Mouse (Mus musculus) hindbrain, embryonic 13.5 days (tissue): ENCODE results near the gene Mkln1. TPM values are rescaled to one million over a fixed set of nuclear protein-coding genes. Genes with fewer than 3 reads are reported as not detected.
A peak's percentile ranks its signal among the peaks of the same experiment; 100 is the strongest.

Source experiments
- ATAC-seq: fragments of 200-750 bp; cut with Nextera tagmentation; 2 replicates; pipeline ENCODE4 v1.8.0; 2017; ENCODE audit warnings: moderate TSS enrichment; ENCODE audit not compliant: low FRiP score
- H3K27ac ChIP-seq: fragments of 300-500 bp; sonication (generic); 2 replicates; pipeline ENCODE4 v1.5.1; 2015; ENCODE audit warnings: inconsistent platforms, mild to moderate bottlenecking, moderate library complexity
- H3K27me3 ChIP-seq: fragments of 300-500 bp; sonication (generic); 2 replicates; pipeline ENCODE4 v1.6.1; 2015; ENCODE audit warnings: mild to moderate bottlenecking, inconsistent platforms
- H3K36me3 ChIP-seq: fragments of 300-500 bp; sonication (generic); 2 replicates; pipeline ENCODE4 v1.6.1; 2015; ENCODE audit warnings: mild to moderate bottlenecking, inconsistent platforms
- H3K4me1 ChIP-seq: fragments of 300-500 bp; sonication (generic); replicated peaks from 2 replicates; pipeline ENCODE4 v1.6.1; 2015; ENCODE audit warnings: inconsistent platforms
- H3K4me2 ChIP-seq: fragments of 300-500 bp; sonication (generic); 2 replicates; pipeline ENCODE4 v1.6.1; 2015; ENCODE audit warnings: inconsistent platforms, mild to moderate bottlenecking, moderate library complexity
- H3K4me3 ChIP-seq: fragments of 300-500 bp; sonication (generic); 2 replicates; pipeline ENCODE4 v1.5.1; 2015; ENCODE audit warnings: mild to moderate bottlenecking, inconsistent platforms
- H3K9ac ChIP-seq: fragments of 300-500 bp; sonication (generic); 2 replicates; pipeline ENCODE4 v1.6.1; 2015; ENCODE audit warnings: mild to moderate bottlenecking, inconsistent platforms
- H3K9me3 ChIP-seq: fragments of 300-500 bp; sonication (generic); 2 replicates; pipeline ENCODE4 v1.6.1; 2016; ENCODE audit warnings: inconsistent platforms
- WGBS: fragments of 180-500 bp; shearing (Covaris S2); methylation state at CpG from one replicate; pipeline ENCODE4 v1.1.7; 2015; 5-methylcytosine and 5-hydroxymethylcytosine counted together
- polyA plus RNA-seq: library from polyadenylated mRNA; unstranded; fragments of >200 nt; fragmentation: Nextera tagmentation; extraction: Ambion mirVana; gene quantifications from 2 replicates; pipeline ENCODE4 v1.2.1, GENCODE M21; 2015

The Mkln1 gene
- polyA plus RNA-seq, 1 experiment from 2014 or later = 156 TPM

DNA sequence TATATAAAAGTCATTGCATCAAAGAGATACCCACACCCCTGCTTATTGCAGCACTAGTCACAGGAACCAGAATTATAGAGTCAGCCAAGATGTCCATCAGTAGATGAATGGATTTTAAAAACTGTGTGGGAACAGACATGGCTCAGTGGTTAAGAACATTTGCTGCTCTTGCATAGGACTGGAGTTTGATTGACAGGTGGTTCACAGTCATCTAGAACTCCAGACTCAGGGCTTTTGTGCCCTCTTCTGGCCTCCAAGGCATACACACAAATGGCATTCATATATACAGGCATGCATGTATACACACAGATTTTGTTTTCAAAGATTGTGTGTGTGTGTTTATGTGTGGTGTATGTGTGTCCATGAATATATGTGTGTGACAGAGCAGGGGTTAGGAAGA, 14.0 kb downstream of the Mkln1 start:
- H3K9me3 ChIP-seq = no peaks in the 10 kb centered on the region
- no peaks in the 10 kb centered on the region for H3K27me3 ChIP-seq
- H3K4me1 ChIP-seq = peaks cover 18% of the 10 kb centered on the region
- ATAC-seq = peak; percentile 24; the same call in 1 of the 2 replicates
- H3K9ac ChIP-seq = no peak overlapping the region
- no peak overlapping the region for H3K4me2 ChIP-seq
- no peaks in the 10 kb centered on the region for H3K36me3 ChIP-seq
- no peak overlapping the region for H3K4me3 ChIP-seq
- no peak overlapping the region for H3K27ac ChIP-seq

DNA sequence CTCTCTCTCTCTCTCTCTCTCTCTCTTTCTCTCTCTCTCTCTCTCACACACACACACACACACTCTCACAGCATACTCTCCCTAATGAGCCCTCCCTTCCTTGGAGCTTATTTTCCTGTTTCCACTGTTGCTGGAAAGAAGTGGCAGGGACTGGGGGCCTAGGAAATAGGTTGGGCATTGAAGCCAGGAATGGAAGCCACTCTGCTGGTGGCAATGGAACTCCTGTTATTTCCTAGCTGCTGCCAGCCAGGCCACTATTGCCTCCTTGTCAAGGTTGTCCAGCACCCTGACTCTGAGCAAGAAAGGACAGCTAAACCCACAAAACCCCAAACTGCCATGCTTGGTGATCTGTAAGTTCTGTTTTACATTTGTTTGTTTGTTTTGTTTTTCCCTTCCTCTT, 15.0 kb downstream of the Mkln1 start:
- H3K4me2 ChIP-seq = no peak overlapping the region
- H3K9me3 ChIP-seq = no peaks in the 10 kb centered on the region
- H3K36me3 ChIP-seq = no peaks in the 10 kb centered on the region
- H3K27me3 ChIP-seq = no peaks in the 10 kb centered on the region
- no peak overlapping the region for H3K9ac ChIP-seq
- H3K4me1 ChIP-seq = peaks cover 18% of the 10 kb centered on the region
- no peak overlapping the region for H3K4me3 ChIP-seq
- peak overlapping the region; percentile 30; the same call in 1 of the 2 replicates for H3K27ac ChIP-seq
- ATAC-seq = no peak

DNA sequence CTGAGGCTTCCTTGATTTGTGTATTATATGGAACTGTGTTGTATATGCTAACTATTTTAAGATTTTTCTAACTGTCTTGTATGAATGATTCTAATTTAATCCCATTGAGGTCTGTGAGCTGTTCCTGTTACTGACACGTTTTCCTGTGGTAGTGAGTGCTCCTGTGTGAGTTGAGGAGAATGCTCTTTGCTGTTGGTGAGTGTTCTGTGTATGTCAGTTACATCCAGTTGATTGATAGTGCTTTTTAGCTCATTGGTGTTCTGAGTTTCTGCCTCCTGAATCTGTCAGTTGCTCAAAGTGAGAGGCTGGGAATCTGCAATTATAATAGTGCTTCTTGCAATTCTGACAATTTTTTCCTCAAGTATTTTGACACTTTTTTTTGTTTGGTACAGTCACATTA, 15.8 kb downstream of the Mkln1 start:
- Histone ChIP-seq H3K4me2 (no peak overlapping the region), H3K9ac (no peak overlapping the region), H3K27ac (no peak overlapping the region), H3K27me3 (no peaks in the 10 kb centered on the region), H3K4me1 (peaks cover 18% of the 10 kb centered on the region), H3K9me3 (no peaks in the 10 kb centered on the region), H3K36me3 (no peaks in the 10 kb centered on the region), H3K4me3 (no peak overlapping the region)
- WGBS = 42% methylated on average over 1 of the region's 1 CpGs
- ATAC-seq = no peak

DNA sequence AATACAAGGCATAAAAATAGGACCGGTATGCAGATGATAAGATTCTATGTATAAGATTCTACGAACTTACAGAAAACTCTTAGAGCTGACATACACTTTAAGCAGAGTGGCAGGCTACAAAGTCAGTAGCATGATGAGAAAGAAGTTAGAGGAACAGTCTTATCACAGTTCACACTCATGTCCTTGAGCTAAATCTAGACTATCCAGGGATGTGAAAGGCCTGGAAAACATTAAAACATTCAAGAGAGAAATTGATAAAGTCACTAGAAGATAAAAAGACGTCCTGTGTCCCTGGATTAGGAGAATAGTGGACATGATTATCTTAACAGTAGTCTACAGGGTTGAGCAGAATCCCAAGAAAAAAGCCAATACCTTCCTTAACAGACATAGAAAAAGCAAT, 26.9 kb downstream of the Mkln1 start:
- H3K27me3 ChIP-seq = no peaks in the 10 kb centered on the region
- H3K4me1 ChIP-seq = no peaks in the 10 kb centered on the region
- H3K4me3 ChIP-seq = no peak overlapping the region
- 94% methylated on average over 3 of the region's 3 CpGs for WGBS
- ATAC-seq = no peak
- H3K36me3 ChIP-seq = peaks cover 12% of the 10 kb centered on the region
- H3K9ac ChIP-seq = no peak overlapping the region
- H3K27ac ChIP-seq = no peak overlapping the region
- no peaks in the 10 kb centered on the region for H3K9me3 ChIP-seq
- no peak overlapping the region for H3K4me2 ChIP-seq

DNA sequence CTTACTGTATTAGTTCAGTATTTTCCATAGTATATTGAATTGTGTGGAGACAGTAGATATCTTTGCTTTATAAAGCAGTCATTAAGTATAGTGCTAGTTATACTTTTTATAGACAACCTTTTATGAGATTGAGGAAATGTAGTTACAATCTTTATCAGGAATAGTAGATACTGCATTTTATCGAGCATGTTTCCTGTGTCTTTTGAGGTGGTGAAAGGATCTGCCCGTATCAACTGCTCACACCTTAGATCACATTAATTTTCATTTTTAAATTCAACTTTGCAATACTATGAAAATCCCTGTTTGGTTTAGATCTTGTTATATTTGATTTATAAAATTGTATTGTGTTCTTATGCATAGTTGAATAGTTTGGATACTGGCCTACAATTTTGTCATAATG, 38.7 kb downstream of the Mkln1 start:
- Histone ChIP-seq H3K27ac (no peak overlapping the region), H3K4me2 (no peak overlapping the region), H3K9ac (no peak overlapping the region), H3K27me3 (no peaks in the 10 kb centered on the region), H3K9me3 (no peaks in the 10 kb centered on the region), H3K36me3 (peaks cover 25% of the 10 kb centered on the region), H3K4me3 (no peak overlapping the region), H3K4me1 (no peaks in the 10 kb centered on the region)
- 92% methylated on average over 2 of the region's 2 CpGs for WGBS
- ATAC-seq = no peak

DNA sequence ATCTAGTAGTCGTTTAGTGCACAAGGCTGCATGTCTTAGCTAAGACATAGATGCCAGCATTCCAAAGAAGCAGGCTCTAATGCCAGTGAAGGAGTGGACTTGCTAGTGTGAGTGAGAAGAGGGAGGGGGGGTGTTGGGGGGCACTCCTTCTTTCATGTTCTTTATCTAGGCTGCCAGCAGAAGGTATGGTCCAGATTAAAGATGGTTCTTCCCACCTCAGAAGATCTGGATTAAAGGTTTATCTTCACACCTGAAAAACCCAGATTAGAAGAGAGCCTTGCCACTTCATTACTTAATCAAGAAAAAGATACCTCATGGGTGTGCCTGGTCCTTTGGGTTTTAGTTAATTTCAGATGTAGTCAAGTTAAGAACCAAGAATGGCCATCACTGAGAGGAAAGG, 46.7 kb downstream of the Mkln1 start:
- Histone ChIP-seq H3K4me1 (no peaks in the 10 kb centered on the region), H3K9me3 (no peaks in the 10 kb centered on the region), H3K4me2 (no peak overlapping the region), H3K4me3 (no peak overlapping the region), H3K27me3 (no peaks in the 10 kb centered on the region), H3K9ac (no peak overlapping the region), H3K27ac (no peak overlapping the region), H3K36me3 (peaks cover 19% of the 10 kb centered on the region)
- 94% methylated on average over 1 of the region's 1 CpGs for WGBS
- no peak for ATAC-seq

DNA sequence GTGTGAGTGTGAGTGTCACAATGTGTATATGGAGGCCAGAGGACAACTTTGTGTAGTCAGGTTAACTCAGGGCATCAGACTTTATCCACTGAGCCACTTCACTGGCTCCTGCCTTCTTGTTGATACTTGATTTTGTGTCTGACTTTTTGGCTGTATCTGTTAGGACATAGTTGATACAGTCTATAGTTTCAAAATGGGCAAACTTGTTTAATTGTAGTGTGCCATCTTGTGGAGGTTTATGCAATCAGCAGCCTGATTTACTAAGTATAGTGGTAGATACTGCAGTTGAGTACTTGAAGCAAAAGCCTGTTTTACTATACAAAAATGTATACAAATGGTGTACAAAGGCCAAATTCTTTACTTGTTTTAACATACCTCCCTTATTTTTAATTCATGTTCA, 55.2 kb downstream of the Mkln1 start:
- no peak overlapping the region for H3K4me3 ChIP-seq
- ATAC-seq = no peak
- no peak overlapping the region for H3K27ac ChIP-seq
- H3K4me1 ChIP-seq = no peaks in the 10 kb centered on the region
- H3K4me2 ChIP-seq = no peak overlapping the region
- no peaks in the 10 kb centered on the region for H3K27me3 ChIP-seq
- H3K9me3 ChIP-seq = no peaks in the 10 kb centered on the region
- H3K9ac ChIP-seq = no peak overlapping the region
- H3K36me3 ChIP-seq = peaks cover 21% of the 10 kb centered on the region

DNA sequence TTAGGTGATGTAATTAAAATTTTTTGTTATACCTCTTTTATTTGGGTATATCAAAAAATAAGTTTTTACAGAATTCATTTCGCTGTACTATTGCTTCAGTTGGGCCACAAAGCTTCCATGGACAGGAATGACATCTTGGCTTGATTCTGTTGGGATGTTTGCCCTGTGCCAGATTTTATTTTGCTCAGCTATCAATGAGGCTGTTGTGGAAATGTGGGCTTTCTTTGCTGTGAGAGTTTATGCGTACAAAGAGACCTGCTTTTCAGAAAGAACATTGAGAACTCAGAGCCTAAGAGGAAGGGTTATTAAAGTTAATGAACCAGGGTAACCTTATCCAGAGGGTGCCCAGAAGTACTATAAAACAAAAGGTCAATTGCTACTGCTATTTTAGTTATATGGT, 56.8 kb downstream of the Mkln1 start:
- no peak overlapping the region for H3K27ac ChIP-seq
- H3K9ac ChIP-seq = no peak overlapping the region
- no peaks in the 10 kb centered on the region for H3K27me3 ChIP-seq
- no peak overlapping the region for H3K4me2 ChIP-seq
- H3K9me3 ChIP-seq = no peaks in the 10 kb centered on the region
- H3K4me1 ChIP-seq = no peaks in the 10 kb centered on the region
- no peak overlapping the region for H3K4me3 ChIP-seq
- no peak for ATAC-seq
- peaks cover 23% of the 10 kb centered on the region for H3K36me3 ChIP-seq
- WGBS = 83% methylated on average over 2 of the region's 2 CpGs

DNA sequence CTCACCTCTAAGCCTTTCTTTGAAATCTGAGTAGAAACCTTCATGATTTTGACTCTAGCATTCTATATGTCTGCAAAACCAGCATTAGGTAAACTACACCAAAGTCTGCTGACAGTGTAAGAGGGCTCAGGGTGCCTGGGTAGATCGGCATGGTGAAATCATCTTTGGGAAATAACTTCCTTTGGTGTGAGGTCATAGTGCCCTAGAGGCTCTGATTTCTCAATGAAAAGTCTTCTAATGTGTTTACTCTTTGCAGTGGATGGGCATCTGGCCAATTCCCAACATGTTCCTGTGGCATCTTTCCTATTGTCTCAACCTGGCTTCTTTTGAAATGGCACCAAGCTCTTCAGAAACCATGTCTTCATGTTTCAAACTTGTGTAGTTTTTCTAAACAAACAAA, 58.5 kb downstream of the Mkln1 start:
- H3K27ac ChIP-seq = no peak overlapping the region

DNA sequence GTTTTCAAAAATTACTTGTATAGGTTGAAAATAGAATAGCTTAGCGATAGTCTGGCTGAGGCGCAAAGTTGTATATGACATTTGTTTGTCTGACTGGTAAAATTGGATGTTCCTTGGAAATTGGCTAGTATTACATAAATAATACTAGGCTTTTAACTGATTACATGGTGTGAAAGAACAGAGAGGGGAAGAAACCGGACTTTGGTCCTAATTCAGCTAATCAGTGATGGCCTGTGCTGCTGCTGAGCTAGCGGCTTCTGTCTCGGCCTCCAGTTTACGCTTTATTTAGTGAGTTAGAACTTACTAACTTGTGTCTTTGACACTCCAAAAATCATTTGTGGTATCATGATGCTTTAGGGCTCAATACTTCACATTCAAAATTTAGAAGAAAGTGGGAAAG, 70.9 kb downstream of the Mkln1 start:
- ATAC-seq = no peak
- WGBS = 95% methylated on average over 6 of the region's 6 CpGs
- H3K27me3 ChIP-seq = no peaks in the 10 kb centered on the region

More for the DNA sequence above, 58.5 kb downstream of the Mkln1 start:
- peaks cover 30% of the 10 kb centered on the region for H3K36me3 ChIP-seq
- no peak for ATAC-seq
- no peak overlapping the region for H3K9ac ChIP-seq
- no peak overlapping the region for H3K4me2 ChIP-seq
- H3K9me3 ChIP-seq = no peaks in the 10 kb centered on the region
- H3K4me1 ChIP-seq = no peaks in the 10 kb centered on the region
- no peak overlapping the region for H3K4me3 ChIP-seq
- H3K27me3 ChIP-seq = no peaks in the 10 kb centered on the region
- 92% methylated on average over 1 of the region's 1 CpGs for WGBS

DNA sequence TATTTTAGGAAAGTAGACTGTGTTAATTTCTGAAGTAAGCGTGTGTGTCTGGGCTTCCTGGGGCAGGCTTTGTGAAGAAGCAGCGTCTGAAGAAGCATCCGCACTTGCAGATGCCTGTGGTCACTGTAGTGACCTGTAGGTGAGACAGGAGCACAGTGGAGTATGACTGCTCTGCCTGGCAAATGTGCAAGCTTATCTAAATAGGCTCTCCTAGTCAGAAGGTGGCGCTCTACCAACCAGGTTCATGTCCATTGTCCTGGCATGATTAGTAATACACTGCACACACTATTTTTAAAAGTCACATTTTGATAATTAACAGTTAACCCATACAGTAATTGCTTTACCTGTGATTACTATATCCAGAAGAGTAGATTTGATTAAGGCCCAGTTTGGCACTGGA, 79.7 kb downstream of the Mkln1 start:
- H3K4me1 ChIP-seq = no peaks in the 10 kb centered on the region
- no peak overlapping the region for H3K4me2 ChIP-seq
- no peak for ATAC-seq
- no peaks in the 10 kb centered on the region for H3K27me3 ChIP-seq
- peaks cover 22% of the 10 kb centered on the region for H3K36me3 ChIP-seq
- H3K9me3 ChIP-seq = no peaks in the 10 kb centered on the region
- H3K9ac ChIP-seq = no peak overlapping the region
- 75% methylated on average over 4 of the region's 4 CpGs for WGBS
- H3K4me3 ChIP-seq = no peak overlapping the region
- H3K27ac ChIP-seq = no peak overlapping the region

More for the DNA sequence above, 70.9 kb downstream of the Mkln1 start:
- no peak overlapping the region for H3K4me3 ChIP-seq
- no peak overlapping the region for H3K9ac ChIP-seq
- no peak overlapping the region for H3K27ac ChIP-seq
- no peaks in the 10 kb centered on the region for H3K4me1 ChIP-seq
- H3K4me2 ChIP-seq = no peak overlapping the region
- H3K9me3 ChIP-seq = no peaks in the 10 kb centered on the region
- peaks cover 18% of the 10 kb centered on the region for H3K36me3 ChIP-seq

DNA sequence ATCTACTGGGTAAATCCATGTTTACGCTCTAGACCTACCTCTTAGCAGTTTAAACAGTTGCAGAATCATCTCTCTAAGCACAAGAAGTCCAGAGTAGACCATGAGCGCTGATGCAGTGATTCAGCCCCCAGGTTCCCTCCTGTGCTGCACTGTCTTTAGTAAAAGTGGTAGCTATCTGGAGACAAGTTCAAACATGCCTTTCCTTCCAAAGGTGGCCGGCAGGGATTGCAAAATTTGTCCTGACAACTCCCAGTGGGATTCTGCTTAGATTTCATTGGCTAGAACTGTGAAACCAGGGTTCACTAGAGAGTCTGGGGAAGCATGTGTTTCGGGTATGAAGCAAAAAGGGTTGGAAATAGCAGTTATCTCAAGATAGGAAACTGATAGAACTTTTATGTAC, 81.5 kb downstream of the Mkln1 start:
- Histone ChIP-seq H3K9me3 (no peaks in the 10 kb centered on the region), H3K4me2 (no peak overlapping the region), H3K27ac (no peak overlapping the region), H3K4me1 (no peaks in the 10 kb centered on the region), H3K27me3 (no peaks in the 10 kb centered on the region), H3K4me3 (no peak overlapping the region), H3K9ac (no peak overlapping the region), H3K36me3 (peaks cover 13% of the 10 kb centered on the region)
- no peak for ATAC-seq
- 77% methylated on average over 4 of the region's 4 CpGs for WGBS

DNA sequence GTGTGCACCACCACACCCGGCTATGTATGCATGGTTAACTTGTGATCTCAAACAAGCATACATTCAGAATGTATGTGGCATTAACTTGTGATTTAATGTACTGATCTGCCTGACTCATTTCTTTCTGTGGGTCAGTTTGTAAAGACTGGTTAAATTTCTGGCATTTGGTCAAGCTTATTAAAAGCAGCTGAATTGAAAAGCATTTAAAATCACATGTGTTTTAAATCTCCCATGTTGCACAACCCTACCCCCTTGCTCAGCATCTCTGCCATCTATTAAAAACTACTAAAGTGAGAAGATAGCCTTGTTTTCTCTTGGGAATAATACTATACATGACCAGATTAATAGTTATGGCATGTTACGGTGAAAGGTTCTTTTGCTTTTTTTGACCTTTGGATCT, 88.1 kb downstream of the Mkln1 start:
- no peak overlapping the region for H3K27ac ChIP-seq
- H3K27me3 ChIP-seq = no peaks in the 10 kb centered on the region
- no peak overlapping the region for H3K4me2 ChIP-seq
- 88% methylated on average over 2 of the region's 2 CpGs for WGBS
- H3K9me3 ChIP-seq = no peaks in the 10 kb centered on the region
- peaks cover 25% of the 10 kb centered on the region for H3K36me3 ChIP-seq
- no peak overlapping the region for H3K9ac ChIP-seq
- H3K4me1 ChIP-seq = no peaks in the 10 kb centered on the region
- ATAC-seq = no peak
- no peak overlapping the region for H3K4me3 ChIP-seq

DNA sequence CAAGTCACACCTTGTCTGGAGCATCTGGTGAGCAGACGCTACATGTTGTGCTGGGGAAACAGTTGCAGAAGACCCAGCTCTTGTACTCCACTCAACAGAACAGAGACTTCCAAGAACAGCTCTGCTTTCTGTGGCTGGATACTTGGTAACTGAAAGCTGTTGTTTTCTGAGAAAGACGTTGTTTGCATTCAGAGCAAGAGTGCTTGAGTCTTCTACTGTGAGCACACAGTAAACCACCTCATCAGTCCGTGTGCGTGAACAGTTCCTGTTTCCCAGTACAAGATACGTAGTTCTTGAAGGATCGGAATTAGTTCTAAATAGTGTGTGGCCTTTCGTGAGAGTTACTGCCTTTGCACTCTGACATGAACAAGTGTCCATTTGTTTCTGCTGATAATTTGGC, 91.4 kb downstream of the Mkln1 start:
- Histone ChIP-seq H3K27ac (no peak overlapping the region), H3K36me3 (peaks cover 29% of the 10 kb centered on the region), H3K4me1 (no peaks in the 10 kb centered on the region), H3K4me3 (no peak overlapping the region), H3K9me3 (no peaks in the 10 kb centered on the region), H3K9ac (no peak overlapping the region), H3K4me2 (no peak overlapping the region), H3K27me3 (no peaks in the 10 kb centered on the region)
- ATAC-seq = no peak
- 96% methylated on average over 7 of the region's 7 CpGs for WGBS
